Mouse (Mus musculus) heart, postnatal 0 days (tissue): ENCODE data around the gene Rnf216.
A peak's percentile ranks its signal among the peaks of the same experiment; 100 is the strongest.

ENCODE experiments used
- CTCF ChIP-seq: IDR thresholded peaks from 2 replicates; pipeline ENCODE4 v1.5.1; 2016; ENCODE audit warnings: antibody characterized with exemption, control low read depth, low read depth
- EP300 ChIP-seq: IDR thresholded peaks from 2 replicates; pipeline ENCODE4 v1.6.1; 2016; ENCODE audit warnings: antibody characterized with exemption, low read depth

DNA sequence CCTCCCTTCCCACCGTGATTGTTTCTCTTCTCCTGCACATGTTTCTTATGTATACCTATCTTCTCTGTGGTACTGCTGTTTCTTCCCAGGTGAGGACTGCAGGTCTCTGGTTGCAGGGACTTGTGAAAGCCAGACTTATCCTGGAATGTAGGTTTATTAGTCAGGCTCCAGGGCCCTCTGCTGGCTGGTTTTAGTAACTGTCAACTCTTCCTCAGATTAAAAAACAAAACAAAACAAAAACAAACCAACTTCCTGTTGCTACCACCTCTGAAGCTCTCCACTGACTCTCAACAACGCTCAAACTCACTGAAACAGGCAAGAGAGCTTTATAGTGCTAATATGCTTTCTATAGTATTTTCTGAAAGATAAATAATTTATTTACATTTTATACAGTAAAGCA lies 69.5 kb downstream of the Rnf216 start:
- TF ChIP-seq CTCF (0 out of 2 replicates have a peak, but pooled peaks have one; percentile 10), EP300 (no peak)
